Mouse (Mus musculus): ENCODE results near the gene Slc3a2.
A peak's percentile ranks its signal among the peaks of the same experiment; 100 is the strongest.
"Not testable (repeated sequence)": the region's sequence is repeated elsewhere in the genome, so short reads cannot be mapped to it uniquely, and the experiment has no call there.

The Slc3a2 gene

DNA sequence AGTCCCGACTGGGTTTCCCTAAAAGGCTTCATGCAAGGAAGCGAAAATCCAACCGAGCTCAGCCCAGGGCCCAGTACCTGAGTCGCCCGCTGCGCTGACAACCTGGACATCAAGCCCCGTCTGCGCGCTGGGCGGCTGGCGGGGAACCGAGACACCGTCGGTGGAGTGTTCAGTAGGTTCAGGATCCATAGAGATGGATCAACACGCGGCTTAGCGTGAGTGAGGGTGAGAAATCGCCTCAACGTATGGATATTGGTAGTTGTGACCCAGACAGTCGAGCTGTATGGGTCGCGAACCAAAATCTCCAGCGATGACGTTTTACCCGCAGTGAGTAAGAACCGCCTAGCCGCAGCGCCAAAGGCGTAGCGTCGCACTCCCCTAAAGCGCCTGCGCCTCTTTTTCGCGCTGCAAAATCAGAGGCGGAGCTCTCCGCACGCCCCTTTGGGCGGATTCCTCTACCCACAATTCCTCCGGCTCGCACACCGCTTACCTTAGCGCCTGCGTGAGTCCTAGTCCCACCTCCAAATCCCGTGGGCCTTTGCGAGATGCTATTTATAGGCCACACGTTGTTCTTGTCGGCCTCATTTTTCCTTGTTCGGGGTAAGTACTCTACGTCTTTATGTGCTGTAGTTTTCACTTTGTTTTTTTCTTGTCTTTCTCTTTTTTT lies at the start of gene Slc3a2:
Gene Slc3a2 (minus strand): TSS at position 463 of the 667 bp plus-strand sequence.
- DNase-seq (ENCODE audit: extremely low spot score, low spot score), result peak; percentile 93

DNA sequence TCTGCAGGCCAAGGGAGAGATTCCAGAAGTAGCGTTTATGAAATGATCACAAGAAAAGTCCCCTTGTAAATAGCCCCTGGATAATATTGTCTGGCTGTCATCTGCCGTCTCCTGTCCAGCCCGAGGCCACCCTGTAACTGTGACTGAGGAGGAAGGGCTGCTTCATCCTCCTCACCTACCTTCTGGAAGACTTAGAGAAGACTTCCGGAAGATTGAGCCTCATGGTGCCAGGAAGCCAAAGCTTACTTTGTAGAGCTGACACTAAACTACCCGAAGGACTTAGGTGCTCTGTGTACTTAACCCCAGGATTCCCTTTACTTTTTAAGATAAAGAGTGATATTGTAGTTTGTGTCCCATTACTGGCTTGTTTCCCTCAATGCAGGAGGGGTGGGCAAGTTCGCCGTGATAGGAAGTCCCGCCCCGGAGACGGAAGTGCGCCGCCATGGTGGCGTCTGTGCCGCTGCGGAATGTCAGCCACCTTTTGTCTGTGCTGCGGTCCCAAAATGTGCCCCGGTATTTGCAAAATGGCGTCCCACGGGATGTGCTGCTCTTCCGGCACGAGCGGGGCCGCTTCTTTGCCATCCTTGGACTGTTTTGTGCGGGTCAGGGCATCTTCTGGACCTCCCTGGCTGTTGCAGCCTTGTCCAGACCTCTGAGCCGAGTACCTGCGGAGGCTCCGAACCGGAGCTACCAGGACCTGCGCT lies 47.5 kb upstream of the Slc3a2 start, which contains the start of gene Tmem223:
Gene Tmem223 (plus strand): TSS at position 430 of the 704 bp plus-strand sequence.
- peak; percentile 81 for DNase-seq (ENCODE audit: extremely low spot score, low spot score)

DNA sequence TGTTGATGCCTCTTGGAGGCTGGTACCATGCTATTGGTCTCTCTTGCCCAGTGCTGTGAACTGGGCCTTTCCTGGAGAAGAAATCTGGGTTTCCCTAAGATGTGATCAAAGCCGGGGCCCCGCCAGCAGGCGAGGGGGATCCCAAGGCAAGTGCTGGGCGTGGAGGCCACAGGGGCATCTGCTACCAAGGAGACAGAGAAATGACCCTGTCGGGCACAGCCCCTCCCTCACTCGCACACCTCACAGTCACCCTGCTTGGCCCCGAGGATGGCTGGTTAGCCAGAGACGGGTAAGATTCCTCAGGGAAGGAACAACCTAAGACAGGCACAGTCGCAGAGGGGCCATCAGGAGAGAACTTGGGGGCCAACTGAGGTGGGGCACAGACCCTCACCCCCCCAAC lies 42.4 kb upstream of the Slc3a2 start:
- no peak for DNase-seq (ENCODE audit: extremely low spot score, low spot score)

DNA sequence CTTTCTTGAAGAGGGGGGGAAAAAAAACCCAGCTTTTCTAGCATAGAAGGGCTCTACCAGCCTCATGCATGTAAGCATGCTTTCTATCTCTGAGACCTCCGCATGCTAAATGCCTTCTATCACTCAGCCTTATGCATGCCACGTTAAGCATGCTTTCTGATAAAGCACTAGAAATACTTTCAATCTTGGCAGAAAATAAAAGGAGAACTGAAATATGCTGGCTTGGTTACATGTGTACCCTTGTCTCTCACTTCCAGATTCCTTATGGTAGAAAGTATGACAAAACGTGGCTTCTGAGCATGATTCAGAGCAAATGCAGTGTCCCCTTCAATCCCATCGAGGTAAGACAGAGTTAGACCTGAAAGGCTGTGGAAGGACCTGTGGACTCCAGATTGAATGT lies 40.1 kb upstream of the Slc3a2 start:
- DNase-seq (ENCODE audit: extremely low spot score, low spot score), result no peak

DNA sequence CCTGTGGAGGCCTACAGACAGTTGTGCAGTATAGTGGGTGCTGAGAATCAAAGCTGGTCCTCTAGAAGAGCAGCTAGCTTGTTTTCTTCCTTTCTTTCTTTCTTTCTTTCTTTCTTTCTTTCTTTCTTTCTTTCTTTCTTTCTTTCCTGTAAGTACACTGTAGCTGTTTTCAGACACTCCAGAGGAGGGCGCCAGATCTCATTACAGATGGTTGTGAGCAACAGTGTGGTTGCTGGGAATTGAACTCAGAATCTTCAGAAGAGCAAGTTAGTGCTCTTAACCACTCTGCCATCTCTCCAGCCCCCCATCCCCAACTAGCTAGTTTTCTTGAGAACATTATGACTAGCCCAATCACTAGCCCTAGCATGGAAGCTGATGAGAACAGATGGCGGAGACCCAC lies 37.6 kb upstream of the Slc3a2 start:
- no peak for DNase-seq (ENCODE audit: extremely low spot score, low spot score)

DNA sequence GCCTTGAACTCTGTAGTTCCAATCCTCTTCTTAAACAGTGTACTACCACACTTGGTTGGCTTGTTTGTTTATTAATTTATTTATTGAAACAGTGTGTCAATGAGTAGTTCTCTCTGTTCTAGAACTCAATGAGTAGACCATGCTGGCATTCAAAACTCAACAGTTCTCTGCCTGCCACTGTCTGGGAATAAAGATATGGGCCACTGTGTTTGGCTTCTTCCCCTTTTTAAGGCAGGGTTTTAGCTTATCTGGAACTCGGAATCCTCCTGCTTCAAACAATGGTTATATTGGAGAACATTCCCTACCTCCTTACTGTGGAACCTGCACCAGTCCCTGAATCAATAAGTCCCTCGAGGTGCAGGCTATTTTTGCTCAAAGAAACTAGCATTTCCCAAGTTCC lies 35.7 kb upstream of the Slc3a2 start:
- DNase-seq (ENCODE audit: extremely low spot score, low spot score), result no peak

DNA sequence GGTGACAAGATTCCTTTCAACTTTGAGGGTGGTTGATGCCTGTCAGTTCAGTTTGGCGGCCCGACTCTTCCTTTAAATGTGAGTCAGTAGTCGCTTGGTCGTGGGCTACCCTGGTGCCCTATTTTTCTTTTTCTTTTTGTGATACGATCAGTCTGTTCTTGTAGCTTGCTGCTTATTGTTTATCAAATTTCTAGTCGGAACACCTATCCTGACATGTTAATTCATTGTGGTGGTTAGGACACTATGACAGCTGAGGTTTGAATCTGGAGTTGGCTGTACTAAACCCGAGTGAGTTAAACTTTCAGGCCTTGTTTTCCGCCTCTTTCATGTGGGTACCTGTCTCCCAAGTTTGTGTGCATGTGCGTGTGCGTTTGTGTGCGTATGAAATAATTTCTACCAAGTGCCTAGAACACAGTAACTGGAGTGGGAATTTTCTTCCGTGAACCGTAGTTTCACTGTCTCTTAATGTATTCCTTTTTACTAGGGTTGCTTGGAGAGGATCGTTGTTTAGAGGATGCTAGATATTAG lies 34.4 kb upstream of the Slc3a2 start:
- no peak for DNase-seq (ENCODE audit: extremely low spot score, low spot score)

DNA sequence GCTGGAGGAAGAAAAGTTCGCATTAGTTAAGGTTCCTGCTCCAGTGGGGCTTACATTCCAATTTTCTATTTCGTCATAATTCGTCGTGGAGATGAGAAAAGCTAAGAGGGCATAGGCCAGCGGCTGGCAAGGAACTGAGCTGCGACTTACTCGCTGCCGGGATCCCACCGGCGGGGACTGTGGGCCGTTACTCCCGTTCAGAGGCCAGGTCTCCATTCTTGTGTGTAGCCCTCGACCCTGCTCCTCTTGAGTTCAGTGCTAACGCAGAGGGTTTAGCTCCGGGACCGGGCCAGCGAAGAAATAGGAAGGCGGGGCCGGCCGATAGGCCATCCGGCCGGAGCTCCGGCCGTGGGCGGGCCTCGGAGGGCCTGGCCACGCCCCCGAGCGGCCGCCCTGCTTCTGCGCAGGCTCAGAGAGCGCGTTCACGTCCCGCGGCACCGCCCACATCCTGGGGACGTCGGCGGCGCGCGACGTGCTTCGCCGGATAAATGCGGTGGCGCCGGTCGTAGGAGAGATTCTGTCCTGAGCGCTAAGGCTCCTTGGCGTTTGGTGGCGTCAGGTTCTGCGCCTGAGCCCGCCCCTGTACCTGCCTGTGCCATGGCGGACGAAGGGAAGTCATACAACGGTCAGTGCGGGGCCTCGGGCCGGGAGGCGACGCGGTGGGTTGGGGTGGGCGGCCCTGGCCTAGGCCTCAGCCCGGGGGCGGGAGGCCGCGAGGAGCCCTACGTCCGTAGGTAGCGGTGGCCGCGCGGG lies 33.6 kb upstream of the Slc3a2 start, which contains the start of gene Nxf1:
Gene Nxf1 (plus strand): TSS at position 439 of the 753 bp plus-strand sequence.
- peak; percentile 92 for DNase-seq (ENCODE audit: extremely low spot score, low spot score)

DNA sequence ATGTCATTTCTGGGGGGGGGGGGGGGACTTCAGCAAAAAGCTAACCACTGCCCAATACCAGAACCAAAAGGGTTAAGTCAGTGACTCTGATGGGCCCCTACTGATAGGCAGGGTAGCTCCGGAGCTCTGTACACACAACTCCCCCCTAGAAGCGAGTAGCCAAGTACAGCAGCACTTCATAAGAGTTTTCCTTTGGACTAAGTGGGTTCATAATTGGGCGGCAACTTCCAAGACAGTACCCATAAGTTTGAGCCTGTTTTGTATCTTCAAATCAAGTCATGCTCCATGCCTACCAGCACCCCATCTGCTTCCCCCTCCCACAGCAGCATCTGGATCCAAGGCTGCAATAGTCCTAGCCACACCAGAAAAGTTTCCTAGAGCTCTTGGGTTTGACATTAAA lies 32.5 kb upstream of the Slc3a2 start:
- no peak for DNase-seq (ENCODE audit: extremely low spot score, low spot score)

DNA sequence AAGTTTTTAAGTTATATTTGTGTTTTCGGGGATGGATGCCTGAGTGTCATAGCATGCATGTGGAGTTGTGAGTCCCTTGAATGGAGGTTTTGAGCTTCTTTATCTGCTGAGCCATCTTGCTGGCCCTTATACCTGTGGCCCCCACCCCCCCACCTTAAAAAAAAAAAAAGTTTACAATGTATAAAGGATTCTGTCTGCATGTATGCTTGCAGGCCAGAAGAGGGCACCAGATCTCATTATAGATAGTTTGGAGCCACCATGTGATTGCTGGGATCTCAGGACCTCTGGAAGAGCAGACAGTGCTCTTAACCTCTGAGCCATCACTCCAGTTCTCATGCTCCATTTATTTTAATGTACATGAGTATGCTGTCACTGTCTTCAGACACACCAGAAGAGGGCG lies 24.2 kb upstream of the Slc3a2 start:
- no peak for DNase-seq (ENCODE audit: extremely low spot score, low spot score)

DNA sequence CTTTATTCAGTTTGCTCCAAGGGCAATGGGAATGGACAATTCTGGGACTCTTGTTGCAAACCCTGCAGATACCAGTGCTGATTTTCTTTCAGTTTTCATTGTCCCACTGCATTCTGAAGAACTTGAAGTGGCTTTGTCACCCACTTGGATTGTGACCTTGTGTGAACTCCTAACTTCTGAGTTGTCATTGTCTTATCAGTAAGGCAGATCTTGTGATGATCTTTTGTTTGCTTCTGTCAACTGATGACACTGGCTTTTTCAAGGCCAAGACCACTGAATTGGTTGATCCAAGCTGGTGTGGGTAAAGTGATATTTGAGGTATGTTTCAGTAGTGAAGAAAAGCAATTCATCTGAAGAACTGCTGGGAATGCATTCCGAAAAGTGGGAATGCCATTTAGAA lies 22.2 kb upstream of the Slc3a2 start:
- no peak for DNase-seq (ENCODE audit: extremely low spot score, low spot score)

DNA sequence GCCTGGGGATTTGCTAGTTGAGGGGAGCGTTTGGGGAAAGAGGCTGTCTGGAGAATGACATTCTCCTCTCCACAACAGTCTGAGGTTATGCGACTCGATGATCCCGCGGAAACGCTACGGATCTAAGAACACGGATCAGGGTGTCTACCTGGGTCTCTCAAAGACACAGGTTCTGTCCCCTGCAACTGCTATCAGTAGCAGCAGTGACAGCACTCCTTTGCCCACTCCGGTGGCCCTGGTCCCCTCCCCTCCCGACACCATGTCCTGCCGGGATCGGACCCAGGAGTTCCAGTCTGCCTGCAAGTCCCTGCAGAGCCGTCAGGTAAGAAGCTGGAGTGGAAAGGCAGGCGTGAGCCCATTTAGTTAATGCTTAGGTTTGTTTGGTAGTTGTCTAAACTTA lies 19.0 kb upstream of the Slc3a2 start:
- no peak for DNase-seq (ENCODE audit: extremely low spot score, low spot score)

DNA sequence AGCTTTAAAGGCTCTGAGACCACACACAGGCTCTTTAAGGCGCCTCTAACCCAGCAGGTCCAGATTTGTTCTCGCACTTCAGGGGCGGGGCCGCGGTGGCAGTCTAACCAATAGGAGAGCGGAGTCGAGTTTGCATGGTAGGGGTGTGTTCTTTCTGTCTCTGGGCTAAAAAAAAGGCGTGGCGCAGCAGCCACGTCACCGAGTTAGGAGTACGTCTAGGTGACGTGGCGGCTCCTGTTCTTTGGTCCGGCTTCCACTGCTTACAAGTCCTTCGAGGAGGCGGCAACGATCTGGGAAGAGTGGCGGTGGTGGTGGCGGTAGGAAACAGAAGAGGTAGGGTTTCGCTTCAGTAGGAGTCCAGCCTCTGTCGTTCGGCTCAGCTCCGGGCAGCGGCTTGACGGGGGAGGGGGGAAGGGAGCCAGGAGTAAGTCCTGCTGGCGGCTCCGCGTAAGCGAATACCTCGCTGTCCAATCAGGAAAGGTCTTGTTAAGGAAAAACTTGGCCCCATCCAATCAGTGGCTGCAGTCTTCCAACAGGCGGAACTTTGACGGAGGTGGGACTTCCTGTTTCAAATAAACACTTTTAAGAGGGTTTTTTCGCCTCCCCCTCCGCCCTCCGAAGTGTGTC lies 18.2 kb upstream of the Slc3a2 start, which contains the start of gene Stx5a:
Gene Stx5a (plus strand): TSS at position 171 of the 627 bp plus-strand sequence.
- DNase-seq (ENCODE audit: extremely low spot score, low spot score), result peak; percentile 98

DNA sequence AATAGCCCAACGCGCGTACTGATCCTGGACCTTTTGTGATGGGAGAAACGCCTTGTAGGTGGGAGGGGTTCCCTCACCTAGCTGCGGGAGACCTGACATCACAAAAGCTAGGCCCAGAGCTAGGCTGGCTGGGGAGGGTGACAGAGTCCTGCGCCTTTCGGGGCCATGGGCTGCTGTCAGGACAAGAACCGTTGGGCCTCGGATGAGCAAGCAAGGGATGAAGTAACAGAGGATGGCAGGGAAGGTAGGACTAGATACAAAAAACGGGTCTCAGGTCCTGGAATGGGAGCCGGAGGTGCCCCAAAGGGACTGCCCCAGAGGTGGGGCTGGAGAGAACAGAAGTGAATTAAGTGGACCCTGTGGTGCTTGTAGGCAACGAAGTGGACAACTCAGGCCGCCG lies 17.4 kb upstream of the Slc3a2 start, which contains the start of gene 1700092M07Rik:
Gene 1700092M07Rik (plus strand): TSS at position 116 of the 400 bp plus-strand sequence.
- DNase-seq (ENCODE audit: extremely low spot score, low spot score), result no peak

DNA sequence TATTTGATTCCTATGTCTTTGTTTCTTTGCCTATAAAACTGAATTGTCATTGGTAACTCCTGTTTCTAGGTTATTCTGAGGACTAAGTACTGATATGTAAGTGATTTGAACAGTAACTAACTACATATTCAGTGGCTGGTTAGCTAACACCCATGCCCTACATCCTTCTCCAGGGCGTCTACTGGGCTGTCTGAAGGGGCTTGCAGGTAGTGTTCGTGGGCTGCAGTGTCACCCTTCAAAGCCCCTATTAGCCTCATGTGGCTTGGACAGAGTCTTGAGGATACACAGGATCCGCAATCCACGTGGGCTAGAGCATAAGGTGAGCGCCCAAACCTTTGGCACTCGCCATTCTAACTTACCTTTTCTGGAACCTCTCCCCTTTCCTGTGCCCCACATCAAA lies 16.5 kb upstream of the Slc3a2 start:
- no peak for DNase-seq (ENCODE audit: extremely low spot score, low spot score)

DNA sequence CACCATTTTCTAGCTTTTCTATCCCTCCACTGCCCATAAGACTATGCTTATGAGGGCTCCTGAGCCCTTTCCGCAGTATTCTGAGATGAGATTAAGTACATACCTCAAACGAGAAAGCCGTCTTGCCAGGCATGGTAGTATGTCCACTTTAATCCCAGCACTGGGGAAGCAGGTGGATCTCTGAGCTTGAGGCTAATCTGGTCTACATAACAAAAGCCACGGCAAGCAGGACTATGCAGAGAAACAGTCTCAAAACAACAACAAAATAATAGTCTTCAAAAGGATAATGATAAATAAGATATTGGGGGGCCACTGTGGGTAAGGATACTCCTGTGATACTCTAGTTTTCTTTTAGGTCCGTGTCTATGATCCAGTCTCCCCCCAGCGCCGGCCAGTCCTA lies 15.7 kb upstream of the Slc3a2 start:
- DNase-seq (ENCODE audit: extremely low spot score, low spot score), result no peak

DNA sequence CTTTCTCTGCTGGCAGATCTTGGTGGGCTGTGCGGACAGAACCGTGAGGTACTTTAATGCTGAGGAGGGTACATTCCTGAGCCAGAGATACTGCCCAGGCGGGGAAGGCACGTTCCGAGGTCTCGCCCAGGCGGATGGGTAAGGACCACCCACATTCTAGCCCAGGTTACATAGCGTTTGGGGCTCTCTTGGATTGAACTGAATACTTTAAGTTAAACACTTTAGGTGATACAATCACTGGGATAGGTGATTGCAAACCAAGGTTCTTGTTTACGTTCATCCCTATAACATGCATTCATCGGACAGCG lies 12.9 kb upstream of the Slc3a2 start:
- DNase-seq (ENCODE audit: extremely low spot score, low spot score), result no peak

DNA sequence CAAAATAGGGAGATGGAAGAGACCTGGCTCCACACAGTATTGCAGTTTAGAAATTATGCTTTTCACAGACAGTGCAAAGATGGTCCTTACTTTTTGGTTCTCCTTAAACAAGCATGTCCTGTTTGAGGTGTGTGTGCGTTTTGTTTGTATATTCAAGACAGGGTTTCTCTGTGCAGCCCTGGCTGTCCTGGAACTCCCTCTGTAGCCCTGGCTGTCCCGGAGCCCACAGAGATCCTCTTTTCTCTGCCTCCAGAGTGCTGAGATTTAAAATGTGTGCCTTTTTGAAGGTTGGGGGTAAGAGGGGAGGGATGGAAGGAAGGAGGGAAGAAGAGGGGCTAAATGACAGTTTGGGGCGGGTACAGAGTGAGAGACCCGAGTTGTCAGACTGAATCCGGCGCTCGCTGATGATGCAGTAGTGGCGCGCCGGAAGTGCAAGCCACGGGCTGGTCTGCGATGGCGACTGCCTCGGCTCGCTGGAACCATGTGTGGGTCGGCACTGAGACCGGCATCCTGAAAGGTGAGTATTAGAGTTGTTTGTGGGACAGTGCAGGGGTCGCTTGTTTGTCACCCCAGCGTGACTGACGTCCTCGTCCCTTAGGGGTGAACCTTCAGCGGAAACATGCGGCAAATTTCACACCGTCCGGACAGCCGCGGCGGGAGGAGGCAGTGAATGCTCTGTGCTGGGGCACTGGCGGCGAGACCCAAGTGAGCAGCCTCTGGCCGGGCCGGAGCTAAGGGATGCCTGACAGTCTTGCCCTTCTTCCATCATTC lies 12.4 kb upstream of the Slc3a2 start, which contains the start of gene Wdr74:
Gene Wdr74 (plus strand): TSS at position 439 of the 771 bp plus-strand sequence.
- DNase-seq (ENCODE audit: extremely low spot score, low spot score), result peak; percentile 92

DNA sequence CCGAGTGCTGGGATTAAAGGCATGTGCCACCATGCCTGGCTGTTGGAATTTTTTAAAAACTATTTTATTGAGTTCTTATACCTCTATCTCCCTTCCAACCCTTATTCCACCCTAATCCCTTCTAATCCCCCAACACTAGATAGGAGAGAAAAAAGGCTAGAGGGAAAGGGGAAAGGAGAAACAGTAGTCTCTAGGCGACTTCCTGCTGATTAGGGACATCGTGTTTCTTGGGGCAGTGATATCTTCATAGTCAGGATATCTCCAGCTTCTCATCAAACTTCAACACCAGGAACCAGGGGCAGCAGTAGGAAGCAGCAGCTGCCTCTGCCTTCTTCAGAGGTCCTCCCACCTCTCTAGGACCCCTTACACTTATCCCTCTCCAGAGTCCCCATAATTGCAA lies 11.2 kb upstream of the Slc3a2 start:
- no peak for DNase-seq (ENCODE audit: extremely low spot score, low spot score)

DNA sequence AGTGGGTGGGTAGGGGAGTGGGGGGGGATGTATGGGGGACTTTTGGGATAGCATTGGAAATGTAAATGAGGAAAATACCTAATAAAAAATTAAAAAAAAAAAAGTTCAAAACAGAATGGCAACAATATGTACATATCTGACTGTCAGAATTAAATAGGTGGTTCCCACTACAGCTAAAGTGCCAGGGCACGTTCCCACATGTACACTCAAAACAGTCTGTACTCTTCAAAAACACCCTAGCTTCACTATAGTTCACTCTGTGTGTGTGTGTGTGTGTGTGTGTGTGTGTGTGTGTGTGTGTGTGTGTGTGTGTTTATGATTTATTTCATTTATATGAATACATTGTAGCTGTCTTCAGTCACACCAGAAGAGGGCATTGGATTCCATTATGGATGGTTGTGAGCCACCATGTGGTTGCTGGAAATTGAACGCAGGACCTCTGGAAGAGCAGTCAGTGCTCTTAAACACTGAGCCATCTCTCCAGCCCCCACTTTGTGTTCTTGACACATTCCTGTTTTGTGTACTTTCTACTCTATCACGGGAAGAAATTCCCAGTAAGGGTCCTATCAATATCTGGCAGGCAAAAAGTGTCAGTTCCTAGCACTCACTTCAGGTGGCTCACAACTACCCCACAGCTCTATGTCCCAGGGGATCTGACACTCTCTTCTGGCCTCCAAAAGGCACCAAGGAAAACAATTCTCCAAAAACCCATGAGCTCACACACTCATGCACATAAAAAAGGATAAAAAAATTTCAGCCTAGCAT lies 5.3 kb upstream of the Slc3a2 start:
- DNase-seq (ENCODE audit: extremely low spot score, low spot score), result not testable (repeated sequence)

All from neural tube, embryonic 10.5 days (tissue).